Comparison of ENCODE assay signal across 23 mouse cellular contexts in genomic region chr4:82123733-82124132, GRCm38 (mm10).
DNase-seq lines count a peak whose midpoint lies in the region; ATAC-seq and TF ChIP-seq lines count a peak whose summit lies in the region.
"Had no signal": no experiment of that assay in that cellular context is flagged by ENCODE, and none has a peak within 500 bp of the region (broad histone marks: within the 10 kb centered on the region; RNA-seq: fewer than 3 reads in every experiment).

No protein-coding gene starts in this region.

- no peaks in the 10 kb centered on the region for H3K36me3 ChIP-seq in embryonic facial prominence, embryonic 14.5 days (ENCODE audit: control insufficient read depth, insufficient read depth, low read length)
- H3K36me3 ChIP-seq in embryonic facial prominence, embryonic 10.5 days (replicated peaks): no peaks in the 10 kb centered on the region
- no peaks in the 10 kb centered on the region for H3K36me3 ChIP-seq in limb, embryonic 14.5 days (ENCODE audit: control insufficient read depth, insufficient read depth, low read length)
- H3K36me3 ChIP-seq in limb, embryonic 10.5 days: no peaks in the 10 kb centered on the region
- H3K36me3 ChIP-seq: embryonic facial prominence, embryonic 13.5 days; forebrain, embryonic 10.5 days; forebrain, embryonic 12.5 days; G1E had no signal

- DNase-seq in embryonic facial prominence, embryonic 14.5 days (ENCODE audit: low spot score): peak; percentile 45
- DNase-seq in embryonic facial prominence, embryonic 10.5 days (ENCODE audit: low spot score): no peak
- DNase-seq in limb, embryonic 14.5 days (ENCODE audit: low spot score): peak; percentile 27
- DNase-seq in limb, embryonic 10.5 days (ENCODE audit: low spot score): no peak
- no peak for DNase-seq in gastrocnemius, postnatal 4 days (ENCODE audit: low spot score in 2 of 2)
- DNase-seq: adrenal gland, adult 8-10 months; adrenal gland, postnatal 14 days; adrenal gland, postnatal 36 days; B cell, adult 2 months; cerebellum, adult 11-12 months; cerebellum, adult 2 months; cerebellum, adult 9-10 months; cerebellum, postnatal 25 days had no signal

- H3K4me1 ChIP-seq in embryonic facial prominence, embryonic 14.5 days (ENCODE audit: control insufficient read depth, insufficient read depth, low read length): peaks cover 5% of the 10 kb centered on the region; the same call in 1 of the 2 replicates
- H3K4me1 ChIP-seq in embryonic facial prominence, embryonic 10.5 days: no peaks in the 10 kb centered on the region; the same call in 1 of the 2 replicates
- no peaks in the 10 kb centered on the region for H3K4me1 ChIP-seq in limb, embryonic 14.5 days (ENCODE audit: control insufficient read depth, insufficient read depth, low read length)
- no peaks in the 10 kb centered on the region for H3K4me1 ChIP-seq in limb, embryonic 10.5 days
- H3K4me1 ChIP-seq: embryonic facial prominence, embryonic 13.5 days; forebrain, embryonic 10.5 days; forebrain, embryonic 12.5 days had no signal

- no peak overlapping the region for H3K9ac ChIP-seq in embryonic facial prominence, embryonic 14.5 days (ENCODE audit: low read depth, low read length)
- no peak overlapping the region for H3K9ac ChIP-seq in limb, embryonic 14.5 days (ENCODE audit: low read depth, low read length, severe bottlenecking)
- H3K9ac ChIP-seq: embryonic facial prominence, embryonic 13.5 days; forebrain, embryonic 12.5 days had no signal

- H3K9me3 ChIP-seq in embryonic facial prominence, embryonic 14.5 days (ENCODE audit: control insufficient read depth, low read length): no peaks in the 10 kb centered on the region
- H3K9me3 ChIP-seq in embryonic facial prominence, embryonic 10.5 days: no peaks in the 10 kb centered on the region
- H3K9me3 ChIP-seq in limb, embryonic 14.5 days (ENCODE audit: control insufficient read depth, low read length): no peaks in the 10 kb centered on the region
- H3K9me3 ChIP-seq in limb, embryonic 10.5 days (replicated peaks): no peaks in the 10 kb centered on the region
- H3K9me3 ChIP-seq: embryonic facial prominence, embryonic 13.5 days; forebrain, embryonic 10.5 days; forebrain, embryonic 12.5 days had no signal

- ATAC-seq in embryonic facial prominence, embryonic 14.5 days (ENCODE audit: low read depth): no peak
- ATAC-seq in limb, embryonic 14.5 days (ENCODE audit: low FRiP score, low read depth): no peak
- ATAC-seq: activated CD4-positive, CD25-positive, alpha-beta regulatory T cell, adult 4 months; CD4-positive, CD25-positive, alpha-beta regulatory T cell, adult 4 months; forebrain, embryonic 14.5 days; forebrain, embryonic 16.5 days; Patski had no signal

- H3K4me2 ChIP-seq in embryonic facial prominence, embryonic 14.5 days (ENCODE audit: low read depth, low read length): no peak overlapping the region
- no peak overlapping the region for H3K4me2 ChIP-seq in limb, embryonic 14.5 days (replicated peaks; ENCODE audit: low read depth, low read length, severe bottlenecking)
- H3K4me2 ChIP-seq: embryonic facial prominence, embryonic 13.5 days; forebrain, embryonic 12.5 days had no signal

- no peak overlapping the region for H3K27ac ChIP-seq in embryonic facial prominence, embryonic 14.5 days (replicated peaks; ENCODE audit: low read depth, low read length)
- no peak overlapping the region for H3K27ac ChIP-seq in embryonic facial prominence, embryonic 10.5 days (replicated peaks)
- no peak overlapping the region for H3K27ac ChIP-seq in limb, embryonic 14.5 days (replicated peaks; ENCODE audit: low read depth, low read length)
- no peak overlapping the region for H3K27ac ChIP-seq in limb, embryonic 10.5 days
- H3K27ac ChIP-seq: embryonic facial prominence, embryonic 13.5 days; forebrain, embryonic 10.5 days; forebrain, embryonic 12.5 days had no signal

- no peak for TF ChIP-seq POLR2A in limb, embryonic 14.5 days (IDR thresholded peaks at IDR 0.05; ENCODE audit: borderline replicate concordance, extremely low read depth, insufficient read depth, insufficient read length)

- no peak overlapping the region for H3K4me3 ChIP-seq in embryonic facial prominence, embryonic 14.5 days (ENCODE audit: low read depth, low read length)
- no peak overlapping the region for H3K4me3 ChIP-seq in embryonic facial prominence, embryonic 10.5 days
- no peak overlapping the region for H3K4me3 ChIP-seq in limb, embryonic 14.5 days (replicated peaks; ENCODE audit: low read length)
- H3K4me3 ChIP-seq in limb, embryonic 10.5 days: no peak overlapping the region
- H3K4me3 ChIP-seq: embryonic facial prominence, embryonic 13.5 days; forebrain, embryonic 10.5 days; forebrain, embryonic 12.5 days had no signal

- 69% methylated on average over 5 of the region's 5 CpGs for WGBS in embryonic facial prominence, embryonic 14.5 days
- WGBS in embryonic facial prominence, embryonic 10.5 days: 86% methylated on average over 5 of the region's 5 CpGs
- 61% methylated on average over 5 of the region's 5 CpGs for WGBS in limb, embryonic 14.5 days
- 81% methylated on average over 5 of the region's 5 CpGs for WGBS in limb, embryonic 10.5 days

- H3K27me3 ChIP-seq in embryonic facial prominence, embryonic 14.5 days (replicated peaks; ENCODE audit: control insufficient read depth, insufficient read depth, low read length): no peaks in the 10 kb centered on the region
- H3K27me3 ChIP-seq in embryonic facial prominence, embryonic 10.5 days (replicated peaks; ENCODE audit: low read depth, poor library complexity, severe bottlenecking): no peaks in the 10 kb centered on the region
- H3K27me3 ChIP-seq in limb, embryonic 14.5 days (ENCODE audit: control insufficient read depth, insufficient read depth, low read length): no peaks in the 10 kb centered on the region
- H3K27me3 ChIP-seq in limb, embryonic 10.5 days (ENCODE audit: low read depth, poor library complexity, severe bottlenecking): no peaks in the 10 kb centered on the region
- H3K27me3 ChIP-seq: CH12.LX; embryonic facial prominence, embryonic 13.5 days; forebrain, embryonic 12.5 days; Patski had no signal

Comparison
In these comparisons a context has a peak if more than half of its experiments do, and no peak if none do; other contexts are left out.
1. DNase-seq: peak in embryonic facial prominence, embryonic 14.5 days (single experiment) and limb, embryonic 14.5 days (single experiment); none in embryonic facial prominence, embryonic 10.5 days (single experiment), limb, embryonic 10.5 days (single experiment) and gastrocnemius, postnatal 4 days (0 of 2).